Mouse (Mus musculus): ENCODE results near the gene Napsa. TPM values are rescaled to one million over a fixed set of nuclear protein-coding genes. Genes with fewer than 3 reads are reported as not detected.

The Napsa gene
- total RNA-seq, 2 experiments from 2014 or later = 0.29 TPM; not detected in 1

DNA sequence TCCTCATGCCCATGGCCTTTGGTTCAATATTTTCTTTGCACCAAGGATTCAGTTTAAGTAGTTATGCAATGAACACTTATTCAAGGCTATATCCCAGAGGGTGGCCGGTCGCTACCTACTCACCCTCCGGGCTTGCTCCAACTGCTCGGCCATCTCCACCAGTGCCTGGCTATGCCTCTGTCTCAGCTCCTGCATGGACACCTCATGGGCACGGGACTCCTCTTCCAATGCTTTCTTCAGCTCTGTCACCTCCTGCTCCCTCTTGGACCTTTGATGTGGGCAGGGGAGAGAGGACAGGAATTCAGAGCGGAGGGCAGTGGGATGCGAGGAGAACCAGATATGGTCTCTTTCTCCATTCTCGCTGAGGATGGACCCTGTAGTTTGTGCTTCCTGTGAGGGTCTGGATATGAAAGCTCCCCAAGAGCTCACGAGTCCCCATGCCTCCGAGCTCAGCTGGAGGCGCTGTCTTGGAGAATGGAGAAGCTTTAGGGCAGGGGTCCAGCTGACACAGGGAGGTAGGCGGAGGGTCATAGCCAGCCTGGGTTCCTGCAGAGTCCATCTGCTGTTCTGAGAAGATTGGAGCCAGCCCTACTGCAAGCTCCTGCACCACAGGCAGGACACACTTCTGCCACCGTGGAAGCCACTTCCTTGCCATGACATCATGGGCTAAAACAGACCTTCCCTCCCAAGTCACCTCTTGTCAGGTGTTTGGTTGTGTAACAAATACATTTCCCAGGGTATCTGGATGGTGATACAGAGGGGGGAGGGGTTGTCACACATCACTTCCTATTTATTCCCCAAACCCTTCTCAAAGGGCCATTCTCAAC lies 53.3 kb downstream of the Napsa start:
- Histone ChIP-seq H3K27ac (no peak overlapping the region), H3K4me3 (no peak overlapping the region)
- DNase-seq (ENCODE audit: extremely low spot score in 1 of 2, low spot score in 2 of 2) = no peak
- intact Hi-C loops (cut with DNase I) = no loop called here
- TF ChIP-seq CTCF (IDR thresholded peaks at IDR 0.05) = no peak

GRCm38 (mm10) chr7:44626068-44626385 lies 53.8 kb downstream of the Napsa start:
- no peak for DNase-seq (ENCODE audit: extremely low spot score in 1 of 2, low spot score in 2 of 2)
- intact Hi-C loops (cut with DNase I) = no loop called here
- Histone ChIP-seq H3K4me3 (no peak overlapping the region), H3K27ac (no peak overlapping the region)
- no peak; the same call in 1 of the 2 replicates for TF ChIP-seq CTCF (IDR thresholded peaks at IDR 0.05)

- Histone ChIP-seq H3K4me3 (no peak overlapping the region), H3K27ac (no peak overlapping the region)
- DNase-seq (ENCODE audit: extremely low spot score in 1 of 2, low spot score in 2 of 2) = no peak
- intact Hi-C loops (cut with DNase I) = no loop called here
- no peak for TF ChIP-seq CTCF (IDR thresholded peaks at IDR 0.05)
Observed at GRCm38 (mm10) chr7:44626966-44627365, 54.8 kb downstream of the Napsa start.

DNA sequence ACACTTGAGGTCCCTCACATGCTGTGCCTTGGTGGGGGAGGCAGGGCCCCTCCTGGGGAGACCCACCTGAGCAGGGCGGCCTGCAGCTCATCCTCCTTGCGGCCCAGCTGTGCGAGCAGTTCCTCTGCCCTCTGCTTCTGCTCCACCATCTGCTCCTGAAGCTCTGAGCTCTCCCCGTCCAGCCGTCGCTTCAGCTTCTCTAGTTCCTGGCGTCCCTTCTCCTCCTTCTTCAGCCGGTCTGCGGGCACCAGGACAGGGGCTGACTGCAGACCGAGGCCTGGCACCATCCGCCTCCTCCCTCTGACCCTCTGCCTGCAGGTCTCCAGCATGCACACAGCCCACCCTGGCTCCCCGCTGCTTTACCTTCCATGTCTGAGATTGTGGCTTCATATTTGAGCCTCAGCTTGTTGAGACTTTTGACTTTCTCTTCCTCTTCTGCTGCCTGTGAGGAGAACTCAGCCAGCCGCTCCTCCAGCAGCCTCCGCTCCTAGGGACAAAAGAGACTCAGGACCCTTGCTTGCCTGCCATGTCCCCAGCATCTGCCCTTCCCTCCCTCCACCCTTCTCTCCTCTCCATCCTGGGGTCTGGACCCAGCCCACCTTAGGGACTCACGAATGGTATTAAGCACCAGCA lies 56.3 kb downstream of the Napsa start:
- no peak for DNase-seq (ENCODE audit: extremely low spot score in 1 of 2, low spot score in 2 of 2)
- H3K27ac ChIP-seq = no peak overlapping the region
- intact Hi-C loops (cut with DNase I) = no loop called here
- no peak overlapping the region for H3K4me3 ChIP-seq
- no peak for TF ChIP-seq CTCF (IDR thresholded peaks at IDR 0.05)

GRCm38 (mm10) chr7:44630437-44630836 lies 58.3 kb downstream of the Napsa start:
- Histone ChIP-seq H3K4me3 (no peak overlapping the region), H3K27ac (no peak overlapping the region)
- intact Hi-C loops (cut with DNase I) = no loop called here
- DNase-seq (ENCODE audit: extremely low spot score in 1 of 2, low spot score in 2 of 2) = no peak
- TF ChIP-seq CTCF (IDR thresholded peaks at IDR 0.05) = no peak

DNA sequence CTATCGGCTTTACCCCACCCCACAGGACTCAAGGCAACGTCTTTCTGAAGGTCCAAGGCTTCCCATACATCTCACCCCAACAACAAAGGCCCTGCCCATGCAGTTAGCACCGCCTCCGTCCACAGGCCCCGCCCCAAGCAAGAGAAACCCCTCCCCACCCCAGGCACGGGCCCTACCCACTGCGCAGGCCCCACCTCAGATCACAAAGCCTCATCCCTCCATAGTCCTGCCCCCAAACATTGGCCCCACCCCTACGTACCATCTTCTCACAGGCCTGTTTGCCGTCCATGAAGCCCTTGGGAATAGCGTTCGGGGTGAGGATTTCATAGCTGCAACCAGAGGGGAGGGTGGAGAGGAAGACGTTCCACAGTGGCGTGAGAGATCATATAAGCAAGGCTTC lies 60.5 kb downstream of the Napsa start:
- TF ChIP-seq CTCF (IDR thresholded peaks at IDR 0.05) = no peak
- Histone ChIP-seq H3K27ac (no peak overlapping the region), H3K4me3 (no peak overlapping the region)
- no peak for DNase-seq (ENCODE audit: extremely low spot score in 1 of 2, low spot score in 2 of 2)
- intact Hi-C loops (cut with DNase I) = no loop called here

DNA sequence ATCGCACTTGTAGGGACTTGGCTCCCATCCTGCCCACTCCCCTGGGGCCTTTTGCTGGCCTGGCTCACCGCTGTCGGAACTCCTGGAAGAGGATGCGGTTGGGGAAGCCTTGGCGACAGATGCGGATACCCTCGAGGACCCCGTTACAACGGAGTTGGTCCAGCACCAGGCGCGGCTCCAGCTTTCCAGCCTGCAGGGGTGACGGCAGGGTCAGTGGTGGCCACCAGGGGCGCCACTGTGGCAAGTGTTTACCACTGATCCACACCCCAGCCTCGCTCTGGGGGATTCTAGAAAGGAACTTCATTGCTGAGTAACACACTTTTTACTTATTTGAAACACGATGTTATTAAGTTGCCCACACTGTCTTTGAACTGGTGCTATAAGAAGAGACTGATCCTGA lies 61.2 kb downstream of the Napsa start:
- H3K4me3 ChIP-seq = no peak overlapping the region
- peak; percentile 43 for TF ChIP-seq CTCF (IDR thresholded peaks at IDR 0.05)

More for the DNA sequence above, 61.2 kb downstream of the Napsa start:
- DNase-seq (ENCODE audit: extremely low spot score in 1 of 2, low spot score in 2 of 2) = no peak
- H3K27ac ChIP-seq = no peak overlapping the region
- intact Hi-C loops (cut with DNase I) = no loop called here

Small RNAs within 50 kb of the gene (microRNA-seq; reads per million reads assigned to microRNA genes)
- gene Mir7053 = 0.49 to 0.72 reads per million in 2 experiments

Other genes starting within 250 kb of the Napsa start
- gene Syt3, start 188.3 kb upstream of the Napsa start, total RNA-seq (2021) = 10 to 100 TPM; 59.5 to 63.7 TPM
- 1 to 10 TPM; 1.5 to 2.7 TPM for gene 1700008O03Rik, start 186.6 kb upstream of the Napsa start, total RNA-seq (2021)
- 100 to 1,000 TPM; 278 to 294 TPM for gene Lrrc4b, start 143.4 kb upstream of the Napsa start, total RNA-seq (2021)
- 10 to 100 TPM in 1 of 2 experiments, 1 to 10 TPM in 1; 9.8 to 10.0 TPM for gene Aspdh, start 107.0 kb upstream of the Napsa start, total RNA-seq (2021)
- gene Josd2, start 104.4 kb upstream of the Napsa start, total RNA-seq (2021) = 10 to 100 TPM; 72.3 to 86.6 TPM
- 100 to 1,000 TPM; 192 to 201 TPM for gene Emc10, start 75.9 kb upstream of the Napsa start, total RNA-seq (2021)
- 10 to 100 TPM; 15.5 to 21.0 TPM for gene Fam71e1, start 75.8 kb upstream of the Napsa start, total RNA-seq (2021)
- under 1 TPM in 1 of 2 experiments, not detected in 1; 0.29 TPM for gene Mybpc2, start 47.7 kb upstream of the Napsa start, total RNA-seq (2021)
- gene Spib, start 40.3 kb upstream of the Napsa start, total RNA-seq (2021) = under 1 TPM in 1 of 2 experiments, not detected in 1; 0.20 TPM
- gene Pold1, start 23.5 kb upstream of the Napsa start, total RNA-seq (2021) = 1 to 10 TPM; 8.8 to 9.4 TPM
- 10 to 100 TPM; 78.4 to 82.5 TPM for gene Nr1h2, start 18.4 kb upstream of the Napsa start, total RNA-seq (2021)
- gene Kcnc3, start 18.3 kb downstream of the Napsa start, total RNA-seq (2021) = 100 to 1,000 TPM; 114 to 122 TPM
- 10 to 100 TPM; 21.1 to 21.4 TPM for gene Myh14, start 98.5 kb downstream of the Napsa start, total RNA-seq (2021)
- not detected for gene Izumo2, start 136.4 kb downstream of the Napsa start, total RNA-seq (2021)
- gene Vrk3, start 176.0 kb downstream of the Napsa start, total RNA-seq (2021) = 10 to 100 TPM; 27.0 to 30.6 TPM
- under 1 TPM; 0.18 to 0.44 TPM for gene Zfp473, start 178.7 kb downstream of the Napsa start, total RNA-seq (2021)
- gene Nup62, start 243.7 kb downstream of the Napsa start, total RNA-seq (2021) = 10 to 100 TPM; 31.9 to 32.2 TPM
- 1 to 10 TPM; 1.8 to 2.0 TPM for gene Il4i1, start 244.0 kb downstream of the Napsa start, total RNA-seq (2021)
- 10 to 100 TPM; 23.1 to 23.4 TPM for gene Atf5, start 244.3 kb downstream of the Napsa start, total RNA-seq (2021)